Mouse (Mus musculus): ENCODE results near the gene Gas1. TPM values are rescaled to one million over a fixed set of nuclear protein-coding genes. Genes with fewer than 3 reads are reported as not detected.

The Gas1 gene
- polyA plus RNA-seq (2015; fragmentation: Nextera tagmentation; extraction: Ambion mirVana): 37.8 and 44.9 TPM in 2 replicates

- Histone ChIP-seq H3K4me1 (peaks cover 37% of the 10 kb centered on the region), H3K4me3 (peak within 1 kb of the TSS; percentile 72), H3K4me2 (replicated peaks) (peak within 1 kb of the TSS; percentile 94), H3K36me3 (no peaks in the 10 kb centered on the region), H3K9ac (replicated peaks) (peak within 1 kb of the TSS; percentile 79), H3K27ac (replicated peaks) (peak within 1 kb of the TSS; percentile 94), H3K27me3 (no peaks in the 10 kb centered on the region), H3K9me3 (no peaks in the 10 kb centered on the region)
- WGBS: under 1% methylated on average over 59 of the region's 59 CpGs
- ATAC-seq (replicated peaks): peak; percentile 88
These were observed at the start of gene Gas1 for GRCm38 (mm10) chr13:60177106-60177796. Gene Gas1 (minus strand): TSS chr13:60177365.

GRCm38 (mm10) chr13:60226251-60226836 is 49.2 kb upstream of the Gas1 start:
- no peak for ATAC-seq (replicated peaks)
- Histone ChIP-seq H3K4me3 (no peak overlapping the region), H3K4me1 (peaks cover 11% of the 10 kb centered on the region), H3K36me3 (no peaks in the 10 kb centered on the region), H3K9ac (replicated peaks) (no peak overlapping the region), H3K27me3 (no peaks in the 10 kb centered on the region), H3K9me3 (no peaks in the 10 kb centered on the region), H3K4me2 (replicated peaks) (no peak overlapping the region), H3K27ac (replicated peaks) (peak overlapping the region; percentile 48; the same call in 1 of the 2 replicates)
- 33% methylated on average over 9 of the region's 9 CpGs for WGBS

DNA sequence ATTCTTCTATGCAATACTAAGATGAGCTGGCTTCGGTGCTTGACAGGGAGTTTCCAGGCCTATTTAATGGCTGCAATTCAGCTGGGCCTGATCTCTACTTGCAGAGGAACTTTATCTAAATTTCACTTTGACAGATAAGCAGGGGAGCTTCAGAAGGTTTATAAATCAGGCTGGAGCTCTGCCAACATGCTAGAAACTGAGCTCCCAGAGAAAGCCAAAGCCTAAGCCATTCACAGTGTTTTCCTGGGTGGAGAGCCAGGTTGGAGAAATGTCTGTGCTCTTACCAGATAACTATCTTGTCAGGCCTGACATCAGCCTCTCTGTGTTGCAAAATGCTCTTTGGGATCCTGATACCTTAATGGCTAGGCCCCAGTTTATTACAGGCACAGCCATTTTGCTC is 48.6 kb upstream of the Gas1 start:
- peak; percentile 32; the same call in 1 of the 2 replicates for ATAC-seq (replicated peaks)
- WGBS: 71% methylated on average over 1 of the region's 1 CpGs
- Histone ChIP-seq H3K4me1 (peaks cover 11% of the 10 kb centered on the region), H3K4me2 (replicated peaks) (no peak overlapping the region), H3K4me3 (no peak overlapping the region), H3K36me3 (no peaks in the 10 kb centered on the region), H3K9me3 (no peaks in the 10 kb centered on the region), H3K27me3 (no peaks in the 10 kb centered on the region), H3K27ac (replicated peaks) (peak overlapping the region; percentile 48), H3K9ac (replicated peaks) (no peak overlapping the region)

DNA sequence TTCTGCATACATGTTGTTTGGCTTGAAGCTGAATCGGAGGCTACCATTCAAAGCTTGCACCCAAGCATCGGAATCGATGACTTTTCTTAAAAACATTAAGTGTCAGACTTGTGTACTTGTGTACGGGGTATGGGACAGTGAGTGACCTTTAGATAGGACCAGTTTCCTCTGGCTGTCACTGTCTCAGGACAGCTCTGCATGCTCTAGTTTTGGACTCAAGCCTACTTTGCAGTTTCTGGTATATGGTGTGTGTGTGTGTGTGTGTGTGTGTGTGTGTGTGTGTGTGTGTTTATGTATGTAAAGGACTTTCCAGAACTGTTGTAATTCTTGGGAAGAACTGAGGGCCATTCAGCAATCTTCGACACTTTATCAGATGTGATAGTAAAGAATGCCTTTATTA is 48.1 kb upstream of the Gas1 start:
- 94% methylated on average over 5 of the region's 5 CpGs for WGBS
- Histone ChIP-seq H3K4me1 (peaks cover 11% of the 10 kb centered on the region), H3K4me3 (no peak overlapping the region), H3K9me3 (no peaks in the 10 kb centered on the region), H3K36me3 (no peaks in the 10 kb centered on the region), H3K27ac (replicated peaks) (no peak overlapping the region), H3K4me2 (replicated peaks) (no peak overlapping the region), H3K27me3 (no peaks in the 10 kb centered on the region), H3K9ac (replicated peaks) (no peak overlapping the region)
- ATAC-seq (replicated peaks): no peak

GRCm38 (mm10) chr13:60223797-60224196 is 46.6 kb upstream of the Gas1 start:
- no peak for ATAC-seq (replicated peaks)
- no peak overlapping the region for H3K4me3 ChIP-seq
- no peaks in the 10 kb centered on the region for H3K36me3 ChIP-seq
- H3K9ac ChIP-seq (replicated peaks): no peak overlapping the region
- peaks cover 11% of the 10 kb centered on the region for H3K4me1 ChIP-seq
- H3K27me3 ChIP-seq: no peaks in the 10 kb centered on the region
- H3K27ac ChIP-seq (replicated peaks): no peak overlapping the region
- H3K9me3 ChIP-seq: no peaks in the 10 kb centered on the region
- WGBS: 83% methylated on average over 2 of the region's 2 CpGs
- H3K4me2 ChIP-seq (replicated peaks): no peak overlapping the region

DNA sequence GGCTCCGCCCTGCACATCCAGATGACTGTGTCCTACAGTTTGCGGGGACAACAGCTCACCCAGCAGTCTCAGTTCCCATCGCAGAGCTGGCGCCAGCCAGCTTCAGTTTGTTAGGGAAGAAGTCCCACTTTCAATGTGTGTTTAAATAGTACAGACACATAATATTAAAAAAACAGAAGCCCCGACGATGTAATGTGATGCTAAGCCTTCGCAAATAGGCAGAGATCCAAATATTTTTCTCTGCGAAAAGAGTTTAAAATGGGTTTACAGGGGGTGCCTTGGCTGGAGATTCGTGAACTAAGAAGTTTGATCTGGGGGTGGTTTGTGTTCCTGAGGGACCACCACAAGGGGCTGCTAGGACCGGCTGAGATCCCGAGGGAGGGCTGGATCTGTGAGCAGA is 45.2 kb upstream of the Gas1 start:
- no peak for ATAC-seq (replicated peaks)
- no peaks in the 10 kb centered on the region for H3K9me3 ChIP-seq
- 78% methylated on average over 11 of the region's 11 CpGs for WGBS
- H3K4me2 ChIP-seq (replicated peaks): no peak overlapping the region
- H3K27me3 ChIP-seq: no peaks in the 10 kb centered on the region
- no peak overlapping the region for H3K27ac ChIP-seq (replicated peaks)
- H3K4me3 ChIP-seq: no peak overlapping the region
- H3K9ac ChIP-seq (replicated peaks): no peak overlapping the region
- peaks cover 11% of the 10 kb centered on the region for H3K4me1 ChIP-seq
- no peaks in the 10 kb centered on the region for H3K36me3 ChIP-seq

DNA sequence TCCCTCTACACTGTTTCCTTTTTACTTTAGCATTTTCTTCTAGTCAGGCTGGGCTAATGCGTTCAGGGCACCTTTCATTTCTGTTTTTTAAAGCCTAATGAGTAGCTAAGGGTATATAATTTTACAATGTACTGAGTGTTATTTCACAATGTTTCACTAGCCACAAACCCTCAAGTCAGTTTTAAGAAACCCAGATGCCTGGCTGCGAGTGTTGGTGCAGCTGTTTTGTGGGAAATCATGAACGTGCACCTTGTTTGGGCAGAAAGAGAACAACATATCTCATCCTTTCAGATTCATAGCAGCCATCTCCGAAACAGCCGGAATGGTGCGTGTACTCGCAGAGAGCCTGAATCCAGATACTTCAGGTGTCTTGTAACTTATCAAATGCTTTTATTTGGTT is 36.7 kb upstream of the Gas1 start:
- Histone ChIP-seq H3K4me2 (replicated peaks) (no peak overlapping the region), H3K4me1 (no peaks in the 10 kb centered on the region), H3K4me3 (no peak overlapping the region), H3K27ac (replicated peaks) (no peak overlapping the region), H3K9ac (replicated peaks) (no peak overlapping the region), H3K36me3 (no peaks in the 10 kb centered on the region), H3K27me3 (no peaks in the 10 kb centered on the region), H3K9me3 (no peaks in the 10 kb centered on the region)
- 95% methylated on average over 7 of the region's 7 CpGs for WGBS
- no peak for ATAC-seq (replicated peaks)

DNA sequence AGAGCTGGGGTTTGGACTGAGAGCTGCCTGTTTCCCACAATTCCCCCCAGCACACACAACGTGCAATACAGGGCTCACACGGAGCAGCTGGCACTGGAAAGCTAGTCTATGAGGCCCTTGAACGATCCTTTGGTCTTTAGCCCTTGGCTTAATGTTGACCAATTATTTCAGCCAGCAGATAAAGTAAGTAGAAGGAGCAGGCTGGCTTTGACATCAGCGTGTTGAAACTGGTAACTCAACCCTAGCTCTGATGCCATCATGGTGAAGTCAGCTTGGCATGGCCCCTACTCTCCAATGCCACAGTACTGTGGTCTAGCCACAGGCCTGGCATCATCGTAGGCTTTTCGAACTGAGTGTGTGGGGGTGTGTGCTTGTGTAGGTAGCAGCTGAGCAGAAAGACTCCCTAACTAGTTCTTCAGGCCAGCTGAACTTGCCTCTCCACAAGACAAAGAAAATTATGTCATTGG is 30.0 kb upstream of the Gas1 start:
- Histone ChIP-seq H3K4me3 (no peak overlapping the region), H3K4me1 (no peaks in the 10 kb centered on the region), H3K27me3 (no peaks in the 10 kb centered on the region), H3K4me2 (replicated peaks) (no peak overlapping the region), H3K36me3 (no peaks in the 10 kb centered on the region), H3K9ac (replicated peaks) (no peak overlapping the region), H3K27ac (replicated peaks) (no peak overlapping the region), H3K9me3 (no peaks in the 10 kb centered on the region)
- ATAC-seq (replicated peaks): no peak
- 85% methylated on average over 6 of the region's 6 CpGs for WGBS

GRCm38 (mm10) chr13:60204746-60205145 is 27.6 kb upstream of the Gas1 start:
- H3K36me3 ChIP-seq: no peaks in the 10 kb centered on the region
- no peak overlapping the region for H3K4me2 ChIP-seq (replicated peaks)
- 94% methylated on average over 6 of the region's 6 CpGs for WGBS
- no peaks in the 10 kb centered on the region for H3K9me3 ChIP-seq
- no peak overlapping the region for H3K9ac ChIP-seq (replicated peaks)
- no peak for ATAC-seq (replicated peaks)
- H3K4me1 ChIP-seq: no peaks in the 10 kb centered on the region
- H3K4me3 ChIP-seq: no peak overlapping the region
- H3K27ac ChIP-seq (replicated peaks): no peak overlapping the region
- no peaks in the 10 kb centered on the region for H3K27me3 ChIP-seq

DNA sequence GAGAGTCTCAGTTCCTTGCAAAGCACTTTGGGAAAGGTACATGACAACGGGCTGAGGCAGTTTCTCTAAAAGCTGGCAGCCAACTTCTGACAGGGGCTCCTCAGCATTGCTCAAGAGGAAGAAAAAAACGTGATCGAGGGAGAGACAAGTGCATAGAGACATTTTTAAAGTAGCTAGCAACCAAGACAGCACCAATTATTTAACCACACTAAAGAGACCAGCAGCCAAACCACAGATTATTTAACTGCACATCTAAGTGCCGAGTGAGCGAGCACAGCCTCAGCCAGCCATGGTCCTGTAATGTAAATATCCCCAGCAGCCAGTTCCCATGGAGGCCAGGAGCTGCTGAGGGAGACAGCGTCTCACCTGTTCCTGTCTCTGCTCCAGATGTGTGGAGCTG is 16.1 kb upstream of the Gas1 start:
- Histone ChIP-seq H3K36me3 (no peaks in the 10 kb centered on the region), H3K27me3 (no peaks in the 10 kb centered on the region), H3K27ac (replicated peaks) (no peak overlapping the region), H3K9me3 (no peaks in the 10 kb centered on the region), H3K9ac (replicated peaks) (no peak overlapping the region), H3K4me2 (replicated peaks) (no peak overlapping the region), H3K4me1 (no peaks in the 10 kb centered on the region), H3K4me3 (no peak overlapping the region)
- 62% methylated on average over 6 of the region's 6 CpGs for WGBS
- no peak for ATAC-seq (replicated peaks)

GRCm38 (mm10) chr13:60189923-60190322 is 12.8 kb upstream of the Gas1 start:
- no peak for ATAC-seq (replicated peaks)
- no peaks in the 10 kb centered on the region for H3K36me3 ChIP-seq
- no peak overlapping the region for H3K4me3 ChIP-seq
- H3K4me2 ChIP-seq (replicated peaks): no peak overlapping the region
- no peak overlapping the region for H3K9ac ChIP-seq (replicated peaks)
- H3K27ac ChIP-seq (replicated peaks): no peak overlapping the region
- no peaks in the 10 kb centered on the region for H3K9me3 ChIP-seq
- 89% methylated on average over 10 of the region's 10 CpGs for WGBS
- H3K4me1 ChIP-seq: no peaks in the 10 kb centered on the region
- H3K27me3 ChIP-seq: no peaks in the 10 kb centered on the region

GRCm38 (mm10) chr13:60188952-60189351 is 11.8 kb upstream of the Gas1 start:
- Histone ChIP-seq H3K4me2 (replicated peaks) (no peak overlapping the region), H3K9me3 (no peaks in the 10 kb centered on the region), H3K27me3 (no peaks in the 10 kb centered on the region), H3K27ac (replicated peaks) (no peak overlapping the region), H3K4me1 (no peaks in the 10 kb centered on the region), H3K36me3 (no peaks in the 10 kb centered on the region), H3K4me3 (no peak overlapping the region), H3K9ac (replicated peaks) (no peak overlapping the region)
- WGBS: 85% methylated on average over 8 of the region's 8 CpGs
- ATAC-seq (replicated peaks): no peak

- H3K27me3 ChIP-seq: no peaks in the 10 kb centered on the region
- no peak for ATAC-seq (replicated peaks)
- no peak overlapping the region for H3K4me3 ChIP-seq
- H3K9ac ChIP-seq (replicated peaks): no peak overlapping the region
- no peak overlapping the region for H3K4me2 ChIP-seq (replicated peaks)
- 96% methylated on average over 2 of the region's 2 CpGs for WGBS
- no peaks in the 10 kb centered on the region for H3K9me3 ChIP-seq
- no peak overlapping the region for H3K27ac ChIP-seq (replicated peaks)
- H3K4me1 ChIP-seq: no peaks in the 10 kb centered on the region
- no peaks in the 10 kb centered on the region for H3K36me3 ChIP-seq
These were observed 10.1 kb upstream of the Gas1 start for GRCm38 (mm10) chr13:60187276-60187675.
